Mouse (Mus musculus) heart, postnatal 25 days (tissue): ENCODE results near the gene Fndc10. TPM values are rescaled to one million over a fixed set of nuclear protein-coding genes. Genes with fewer than 3 reads are reported as not detected.
"Not testable (repeated sequence)": the region's sequence is repeated elsewhere in the genome, so short reads cannot be mapped to it uniquely, and the experiment has no call there.

Experiments used
- DNase-seq: peaks from one replicate; pipeline ENCODE4 v3.0.0; 2022; ENCODE audit warnings: low spot score
- intact Hi-C: fragments of 180-260 bp; cut with DNase I; formaldehyde crosslinking; loops from one replicate; pipeline ENCODE4 v1.15.1; 2025
- total RNA-seq, 2 experiments: library from RNA; stranded (reverse); gene quantifications; 2 replicates each; pipeline ENCODE4 v1.2.3; 2021

Fndc10 gene
- total RNA-seq, 2 experiments from 2014 or later, result 1.2 TPM

DNA sequence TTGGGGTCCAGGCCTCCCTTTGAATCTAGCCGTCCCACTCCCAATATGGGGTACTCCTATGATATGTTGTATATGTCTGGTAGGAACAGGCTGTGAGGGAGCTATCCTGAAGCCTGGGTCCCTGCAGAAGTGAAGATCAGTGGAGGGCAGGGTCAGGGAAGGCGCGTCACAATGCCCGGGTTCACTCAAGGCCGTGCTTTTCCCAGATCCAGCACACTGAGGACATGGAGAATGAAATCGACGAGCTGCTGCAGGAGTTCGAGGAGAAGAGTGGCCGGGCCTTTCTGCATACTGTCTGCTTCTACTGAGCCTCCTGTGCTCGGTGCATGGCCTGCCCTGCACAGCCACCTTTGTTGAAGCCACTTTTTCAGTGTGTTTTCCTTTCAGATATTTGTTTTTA lies 39.1 kb downstream of the Fndc10 start:
- DNase-seq, result no peak
- intact Hi-C loops, result no loop called here

DNA sequence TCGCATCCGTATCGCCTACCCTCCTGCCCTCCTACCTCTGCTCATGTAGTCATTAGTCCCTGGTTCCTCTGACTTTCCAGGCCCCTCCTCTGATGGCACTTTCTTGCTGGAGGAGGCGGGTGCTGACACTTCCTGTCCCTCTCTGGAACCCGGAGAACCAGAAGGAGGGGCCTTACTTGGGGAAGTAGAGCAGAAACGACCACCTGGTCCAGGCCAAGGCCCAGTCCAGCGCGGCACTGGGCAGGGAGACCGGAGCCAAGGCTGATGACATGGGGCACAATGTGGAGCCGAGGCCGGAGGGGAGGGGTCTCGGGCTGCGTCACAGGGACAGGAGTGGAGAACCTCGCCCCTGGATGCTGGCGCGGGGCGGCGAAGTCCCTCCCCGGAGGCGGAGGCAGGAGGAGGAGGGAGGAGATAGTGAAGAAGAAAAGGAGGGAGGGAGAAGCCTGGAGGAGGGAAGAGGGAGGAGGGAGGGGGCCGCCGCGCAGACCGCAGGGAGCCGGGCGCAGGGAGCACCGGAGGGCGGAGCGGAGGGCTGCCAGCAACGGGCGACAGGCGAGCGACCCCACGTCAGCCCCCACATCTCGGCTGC lies 40.3 kb downstream of the Fndc10 start, which contains the start of gene Tmem240:
Gene Tmem240 (plus strand): TSS at position 451 of the 592 bp plus-strand sequence.
- DNase-seq, result peak; percentile 89
- intact Hi-C loops, result no loop called here

DNA sequence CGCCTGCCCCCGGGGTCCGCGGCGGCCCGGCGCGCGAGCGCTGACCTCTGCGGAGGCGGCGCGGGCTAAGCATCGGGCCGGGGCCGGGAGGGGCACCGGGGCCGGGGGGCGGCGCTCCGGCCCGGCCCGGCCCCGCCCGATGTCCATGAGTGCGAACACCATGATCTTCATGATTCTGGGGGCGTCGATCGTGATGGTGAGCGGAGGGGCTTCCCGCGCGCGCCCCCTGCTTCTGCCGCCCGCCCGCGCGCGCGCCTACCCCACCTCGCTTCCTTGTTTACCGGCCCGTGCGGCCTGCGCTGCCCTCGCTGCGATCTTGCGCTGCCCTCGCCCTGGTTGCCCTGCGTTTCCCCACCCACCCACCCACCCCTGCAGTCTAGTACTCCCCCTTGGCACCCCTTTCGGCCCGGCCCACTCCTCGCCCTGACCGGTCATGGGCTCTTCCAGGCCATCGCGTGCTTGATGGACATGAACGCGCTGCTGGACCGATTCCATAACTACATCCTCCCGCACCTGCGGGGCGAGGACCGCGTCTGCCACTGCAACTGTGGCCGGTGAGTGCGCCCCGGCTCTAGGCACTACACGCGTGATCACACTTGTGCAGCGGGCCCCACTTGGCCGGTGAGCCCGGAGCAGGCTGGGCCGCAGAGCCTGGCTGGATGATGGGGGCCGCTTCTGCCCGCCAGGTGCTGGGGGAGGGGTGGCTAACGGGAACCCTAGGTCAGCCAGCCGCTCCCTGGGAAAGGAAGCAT lies 41.0 kb downstream of the Fndc10 start:
- intact Hi-C loops, result no loop called here
- peak; percentile 23 for DNase-seq

DNA sequence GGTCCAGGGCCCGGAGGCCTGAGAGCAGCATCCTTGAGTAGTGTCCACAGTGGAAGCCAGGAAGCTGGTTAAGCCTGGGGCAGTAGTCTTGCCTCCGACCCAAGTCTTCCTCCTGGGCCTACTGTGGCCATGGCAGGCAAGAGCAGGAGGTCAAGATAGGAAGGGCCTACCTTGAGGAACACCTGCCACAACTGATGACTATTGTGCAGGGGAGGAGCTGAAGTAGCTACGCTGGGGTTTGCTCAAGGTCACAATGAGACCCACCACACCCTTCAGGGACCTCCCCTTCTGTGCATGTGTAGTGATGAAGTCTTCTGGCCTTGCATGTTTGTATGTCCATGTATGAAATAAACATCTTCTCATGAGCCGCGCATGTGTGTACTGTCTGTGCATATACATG lies 41.6 kb downstream of the Fndc10 start:
- intact Hi-C loops, result no loop called here

DNA sequence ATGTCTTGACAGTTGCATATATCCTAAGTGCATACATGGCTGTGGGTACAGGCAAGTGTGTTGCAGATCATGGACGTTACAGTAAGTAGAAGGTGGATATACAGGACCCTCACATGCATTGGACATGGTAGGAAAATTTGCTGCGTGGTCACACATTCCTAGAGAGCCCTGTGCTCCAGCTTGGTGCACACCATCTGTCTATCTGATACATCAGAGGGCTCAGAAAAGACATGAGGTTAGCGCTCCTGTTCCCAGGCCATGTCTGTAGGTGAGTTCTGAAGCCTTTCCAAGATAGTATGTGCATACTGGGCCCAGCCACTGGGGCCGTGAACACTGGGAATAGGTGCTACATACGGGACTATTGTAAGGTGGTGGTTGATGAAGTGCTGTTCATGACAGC lies 42.3 kb downstream of the Fndc10 start:
- no peak for DNase-seq
- intact Hi-C loops, result no loop called here

More for the DNA sequence above, 41.6 kb downstream of the Fndc10 start:
- DNase-seq, result no peak

DNA sequence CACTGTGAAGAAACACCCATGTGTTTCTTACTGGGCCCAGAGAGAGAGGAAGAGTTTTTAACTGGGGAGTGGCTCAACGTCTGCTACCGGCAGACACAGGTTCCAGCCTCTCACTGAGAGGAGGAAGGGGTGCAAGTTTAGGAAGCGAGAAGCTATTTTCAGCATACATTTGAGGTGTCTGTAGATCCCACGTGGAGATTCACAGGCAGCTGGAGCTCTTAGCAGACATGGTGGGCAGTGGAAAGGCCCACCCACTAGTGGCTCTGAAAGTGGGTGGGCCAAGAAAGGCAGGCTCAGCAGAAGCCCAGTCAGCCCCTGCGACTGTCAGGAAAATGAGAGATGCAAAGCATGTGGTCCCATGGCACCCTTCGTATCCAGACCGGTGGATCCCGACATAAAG lies 44.1 kb downstream of the Fndc10 start:
- no peak for DNase-seq
- intact Hi-C loops, result no loop called here

DNA sequence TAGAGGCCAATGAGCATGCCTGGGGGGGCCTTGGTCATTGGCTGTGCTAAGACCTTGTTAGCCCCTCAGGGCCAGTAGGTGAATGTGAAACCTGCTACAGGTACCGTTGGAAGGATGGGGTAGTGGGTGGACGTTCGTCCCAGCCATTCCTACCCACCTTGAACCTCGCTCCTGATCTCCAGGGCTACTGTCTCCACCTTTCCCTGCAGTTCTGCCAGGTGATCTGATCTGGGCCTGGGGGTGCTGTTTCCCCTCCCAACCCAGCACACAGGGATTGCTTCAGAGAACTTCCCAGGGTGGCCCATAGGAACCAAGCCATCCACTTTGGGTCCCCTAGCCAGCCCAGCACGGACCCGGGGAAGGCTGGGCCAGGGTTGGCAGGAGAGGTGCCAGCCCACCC lies 45.0 kb downstream of the Fndc10 start:
- intact Hi-C loops, result no loop called here
- DNase-seq, result no peak

DNA sequence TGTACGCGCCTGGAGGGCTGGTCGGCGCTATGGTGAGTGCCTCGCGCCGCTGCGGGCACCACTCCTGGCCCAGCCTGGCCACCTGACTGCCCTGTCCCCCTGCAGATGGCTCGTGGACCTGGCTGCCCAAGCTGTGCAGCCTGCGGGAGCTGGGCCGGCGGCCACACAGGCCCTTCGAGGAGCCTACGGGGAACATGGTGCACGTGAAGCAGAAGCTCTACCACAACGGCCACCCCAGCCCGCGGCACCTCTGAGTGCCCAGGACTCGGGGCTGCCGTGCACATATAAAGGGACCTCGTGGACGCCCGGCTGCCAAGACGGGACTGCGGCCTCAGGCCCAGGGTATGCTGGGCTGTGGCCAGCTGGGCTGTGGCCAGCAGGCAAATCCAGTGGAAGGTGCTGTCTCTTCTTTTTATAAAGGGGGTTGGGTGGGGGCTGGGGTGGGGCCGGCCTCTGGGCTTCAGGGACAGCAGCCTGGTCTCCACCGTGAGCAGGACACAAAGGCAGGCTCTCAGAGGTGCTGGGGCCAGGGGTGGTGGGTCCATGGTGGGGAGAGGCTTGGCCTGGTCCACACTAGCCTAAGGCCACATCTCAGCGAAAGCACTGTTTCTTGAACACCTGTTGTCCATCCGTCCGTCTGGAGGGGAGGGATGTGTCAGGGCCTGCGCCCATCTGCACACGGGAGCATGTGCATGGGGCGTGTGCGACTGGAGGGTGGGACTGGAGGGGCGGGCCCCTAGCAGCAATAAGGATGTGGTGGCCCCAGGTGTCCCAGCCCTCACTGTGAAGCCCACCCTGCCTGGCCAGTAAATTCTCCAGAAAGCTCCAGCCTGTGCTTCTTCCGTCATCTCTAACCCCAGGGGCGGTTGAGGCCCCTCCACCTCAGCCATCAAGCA lies 45.8 kb downstream of the Fndc10 start:
- DNase-seq, result no peak

DNA sequence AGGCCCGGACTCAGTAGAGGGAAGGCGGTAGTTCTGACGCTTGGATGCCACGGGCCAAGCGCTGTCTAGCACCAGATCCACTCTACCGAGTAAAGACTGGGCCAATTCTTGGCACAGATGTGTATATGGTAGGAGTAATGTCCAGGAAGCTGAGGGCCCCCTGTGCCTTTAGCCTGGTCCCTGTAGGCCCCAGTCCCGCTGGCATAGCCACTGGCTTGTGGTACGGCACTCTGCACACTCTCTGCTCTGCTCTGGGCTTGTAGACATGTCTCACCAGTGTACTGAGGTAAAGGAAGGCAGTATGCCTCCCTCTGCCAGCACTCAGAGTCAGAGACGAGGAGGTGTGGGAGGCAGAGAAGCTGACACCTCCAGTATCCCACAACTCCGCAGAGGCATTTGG lies 46.5 kb downstream of the Fndc10 start:
- DNase-seq, intact Hi-C loops: not testable (repeated sequence)

More for the DNA sequence above, 45.8 kb downstream of the Fndc10 start:
- intact Hi-C loops, result no loop called here

DNA sequence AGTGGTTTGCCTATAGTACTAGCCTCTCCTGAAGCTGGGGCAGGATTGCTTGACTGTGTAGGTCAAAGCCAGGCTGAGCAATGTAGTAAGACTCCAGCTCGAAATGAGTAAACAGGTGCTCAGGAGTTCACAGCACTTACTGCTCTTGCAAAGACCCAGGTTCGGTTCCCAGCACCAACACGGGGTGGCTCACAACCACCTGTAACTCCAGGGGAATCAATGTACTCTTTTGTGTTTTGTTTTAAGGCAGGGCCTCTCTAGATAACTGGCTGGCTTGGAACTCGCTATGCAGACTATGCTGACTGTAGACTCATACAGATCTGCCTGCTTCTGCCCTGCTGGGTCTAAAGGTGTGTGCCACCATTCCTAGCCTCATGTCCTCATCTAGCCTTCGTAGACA lies 48.5 kb downstream of the Fndc10 start:
- intact Hi-C loops, result no loop called here

DNA sequence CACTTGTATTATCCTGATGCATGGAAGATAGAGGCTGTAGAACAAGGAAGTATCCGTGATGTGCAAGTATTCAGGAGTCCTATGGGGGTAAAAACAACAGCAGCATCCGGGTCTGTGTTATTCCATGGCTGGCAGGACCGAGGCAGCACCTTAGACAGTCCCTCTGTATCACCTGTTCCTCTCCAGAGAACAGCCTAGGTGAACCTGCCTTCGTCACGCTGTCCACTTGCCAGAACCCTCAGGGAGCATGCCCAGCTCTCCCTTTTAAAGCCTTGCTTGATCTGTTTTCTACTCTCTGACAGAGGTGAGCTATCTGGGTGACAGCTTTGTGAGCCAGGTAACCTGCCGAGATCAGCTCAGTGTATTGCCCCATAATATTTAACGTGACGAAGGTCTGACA lies 50.3 kb downstream of the Fndc10 start:
- no peak for DNase-seq
- intact Hi-C loops, result no loop called here

More for the DNA sequence above, 48.5 kb downstream of the Fndc10 start:
- no peak for DNase-seq

DNA sequence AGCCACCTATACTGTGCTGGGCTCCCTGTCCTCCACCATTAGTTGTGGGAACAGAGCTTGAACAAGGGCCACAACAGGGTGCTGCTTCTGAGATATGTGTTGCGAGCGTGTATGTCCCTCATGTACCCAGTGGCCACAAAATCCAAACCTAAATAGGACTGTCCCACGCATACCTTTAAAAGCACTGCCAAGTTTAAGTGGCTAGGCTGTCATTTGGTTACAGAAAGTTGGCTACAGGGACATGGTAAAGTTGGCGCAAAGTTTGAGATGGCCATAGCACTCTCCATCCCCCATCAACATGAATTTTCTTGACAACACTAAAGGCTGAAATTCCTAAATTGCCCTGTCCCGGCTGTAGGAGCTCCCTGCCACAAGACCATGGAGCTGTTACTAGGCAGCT lies 51.0 kb downstream of the Fndc10 start:
- DNase-seq, result no peak
- intact Hi-C loops, result no loop called here

Other genes with a start within 250 kb of the Fndc10 start
- gene Tmem52, start 225.2 kb upstream of the Fndc10 start, total RNA-seq, result 1 to 10 TPM; 7.1 to 8.1 TPM
- 100 to 1,000 TPM; 166 to 196 TPM for gene Gnb1, start 203.0 kb upstream of the Fndc10 start, total RNA-seq
- gene Nadk, start 132.0 kb upstream of the Fndc10 start, total RNA-seq, result 10 to 100 TPM; 36.6 to 37.3 TPM
- 1 to 10 TPM; 7.8 to 7.9 TPM for gene Slc35e2, start 92.9 kb upstream of the Fndc10 start, total RNA-seq
- gene Cdk11b, start 69.5 kb upstream of the Fndc10 start, total RNA-seq, result 10 to 100 TPM; 29.2 to 30.3 TPM
- gene Gm10563, start 48.9 kb upstream of the Fndc10 start, total RNA-seq, result not detected
- gene Mmp23, start 41.0 kb upstream of the Fndc10 start, total RNA-seq, result 1 to 10 TPM; 8.5 to 8.6 TPM
- gene Mib2, start 25.1 kb upstream of the Fndc10 start, total RNA-seq, result 10 to 100 TPM; 23.0 to 28.0 TPM
- 10 to 100 TPM; 41.8 to 44.6 TPM for gene Ssu72, start 10.5 kb downstream of the Fndc10 start, total RNA-seq
- gene Tmem240, start 40.5 kb downstream of the Fndc10 start, total RNA-seq, result under 1 TPM; 0.60 to 0.87 TPM
- gene Atad3a, start 66.8 kb downstream of the Fndc10 start, total RNA-seq, result 10 to 100 TPM; 49.6 to 50.3 TPM
- 1 to 10 TPM; 7.9 to 9.4 TPM for gene Vwa1, start 80.4 kb downstream of the Fndc10 start, total RNA-seq
- under 1 TPM; 0.75 to 0.84 TPM for gene Tmem88b, start 91.5 kb downstream of the Fndc10 start, total RNA-seq
- gene Ankrd65, start 96.1 kb downstream of the Fndc10 start, total RNA-seq, result not detected
- 10 to 100 TPM; 75.0 to 78.0 TPM for gene Mrpl20, start 108.5 kb downstream of the Fndc10 start, total RNA-seq
- 10 to 100 TPM; 35.6 to 37.8 TPM for gene Ccnl2, start 118.1 kb downstream of the Fndc10 start, total RNA-seq
- 100 to 1,000 TPM; 108 to 109 TPM for gene Aurkaip1, start 136.9 kb downstream of the Fndc10 start, total RNA-seq
- gene Mxra8, start 145.3 kb downstream of the Fndc10 start, total RNA-seq, result 10 to 100 TPM; 30.5 to 33.0 TPM
- gene Dvl1, start 153.1 kb downstream of the Fndc10 start, total RNA-seq, result 10 to 100 TPM; 43.3 to 44.3 TPM
- under 1 TPM; 0.14 to 0.26 TPM for gene Tas1r3, start 169.0 kb downstream of the Fndc10 start, total RNA-seq
- gene Cptp, start 175.1 kb downstream of the Fndc10 start, total RNA-seq, result 10 to 100 TPM in 1 of 2 experiments, 1 to 10 TPM in 1; 8.1 to 10.5 TPM
- gene Ints11, start 175.2 kb downstream of the Fndc10 start, total RNA-seq, result 10 to 100 TPM; 15.9 to 17.5 TPM
- 10 to 100 TPM; 12.8 to 13.8 TPM for gene Pusl1, start 197.4 kb downstream of the Fndc10 start, total RNA-seq
- gene Acap3, start 197.5 kb downstream of the Fndc10 start, total RNA-seq, result 10 to 100 TPM; 11.7 to 18.0 TPM
- gene Ube2j2, start 249.5 kb downstream of the Fndc10 start, total RNA-seq, result 10 to 100 TPM; 50.7 to 60.2 TPM